Mouse (Mus musculus) intestine, postnatal 0 days (tissue): ENCODE measurements at regions not wholly inside any gene's neighbourhood (a gene's known extent, or its start where the extent isn't known, plus 50 kb on each side); places are given as distances from the start of the nearest gene placed in this dataset.

Experiments
- ATAC-seq: fragments of 200-750 bp; cut with Nextera tagmentation; 2 replicates; pipeline ENCODE4 v1.8.0; 2017; ENCODE audit warnings: mild to moderate bottlenecking, moderate TSS enrichment, moderate library complexity
- H3K27ac ChIP-seq: fragments of 300-500 bp; sonication (generic); 2 replicates; pipeline ENCODE4 v1.5.1; 2014; ENCODE audit warnings: mild to moderate bottlenecking, low read depth, low read length, moderate library complexity
- H3K27me3 ChIP-seq: fragments of 300-500 bp; sonication (generic); replicated peaks from 2 replicates; pipeline ENCODE4 v1.6.1; 2014; ENCODE audit warnings: low read length, mixed read lengths; ENCODE audit not compliant: control insufficient read depth, insufficient read depth
- H3K36me3 ChIP-seq: fragments of 300-500 bp; sonication (generic); 2 replicates; pipeline ENCODE4 v1.6.1; 2014; ENCODE audit warnings: mild to moderate bottlenecking, moderate library complexity; ENCODE audit not compliant: control insufficient read depth, insufficient read depth
- H3K4me1 ChIP-seq: fragments of 300-500 bp; sonication (generic); replicated peaks from 2 replicates; pipeline ENCODE4 v1.6.1; 2014; ENCODE audit warnings: antibody characterized with exemption, low read length, mixed read lengths; ENCODE audit not compliant: control insufficient read depth, insufficient read depth
- H3K4me2 ChIP-seq: fragments of 300-500 bp; sonication (generic); replicated peaks from 2 replicates; pipeline ENCODE4 v1.6.1; 2014; ENCODE audit warnings: low read depth, mild to moderate bottlenecking, moderate library complexity
- H3K4me3 ChIP-seq: fragments of 300-500 bp; sonication (generic); 2 replicates; pipeline ENCODE4 v1.5.1; 2014; ENCODE audit warnings: low read depth, low read length
- H3K9ac ChIP-seq: fragments of 300-500 bp; sonication (generic); 2 replicates; pipeline ENCODE4 v1.6.1; 2014; ENCODE audit warnings: mild to moderate bottlenecking, low read depth, low read length
- H3K9me3 ChIP-seq: fragments of 300-500 bp; sonication (generic); 2 replicates; pipeline ENCODE4 v1.6.1; 2016; ENCODE audit warnings: mixed run types; ENCODE audit not compliant: control insufficient read depth
- CTCF ChIP-seq: sonication (generic); IDR thresholded peaks from 2 replicates; pipeline ENCODE4 v1.5.1; 2016; ENCODE audit warnings: low read depth, mild to moderate bottlenecking, control low read depth, antibody characterized with exemption, moderate library complexity
- WGBS: fragments of 180-500 bp; shearing (Covaris S2); extraction: QIAGEN DNeasy Blood & Tissue Kit; methylation state at CpG from one replicate; pipeline ENCODE4 v1.1.7; 2014; 5-methylcytosine and 5-hydroxymethylcytosine counted together

DNA sequence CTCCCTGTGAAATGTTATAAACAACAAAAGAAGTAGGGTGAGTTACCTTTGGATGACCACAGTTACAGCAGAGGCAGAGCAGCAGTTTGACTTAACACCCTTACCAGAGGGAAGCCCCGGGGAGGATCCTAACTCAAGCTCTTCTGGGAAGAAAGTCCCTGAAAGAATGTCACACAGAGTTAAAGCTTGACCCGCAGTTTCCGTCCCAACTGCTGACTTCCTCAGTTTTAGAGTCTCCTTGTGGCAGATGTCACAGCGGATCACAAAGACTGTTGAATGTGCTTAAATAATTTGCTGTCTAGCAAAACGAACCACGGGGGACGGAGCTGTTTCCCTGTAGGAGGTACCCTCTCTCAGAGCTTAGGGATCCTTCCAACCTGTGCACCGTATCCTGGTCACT is 183.0 kb upstream of the Rreb1 start:
- H3K9ac ChIP-seq, result no peak overlapping the region
- peaks cover 7% of the 10 kb centered on the region; the same call in 1 of the 2 replicates for H3K4me1 ChIP-seq
- no peak for ATAC-seq
- no peaks in the 10 kb centered on the region for H3K27me3 ChIP-seq
- no peak overlapping the region for H3K27ac ChIP-seq
- no peaks in the 10 kb centered on the region for H3K9me3 ChIP-seq
- H3K36me3 ChIP-seq, result no peaks in the 10 kb centered on the region
- H3K4me2 ChIP-seq, result no peak overlapping the region
- WGBS, result 53% methylated on average over 8 of the region's 8 CpGs
- TF ChIP-seq CTCF, result no peak
- no peak overlapping the region for H3K4me3 ChIP-seq

GRCm38 (mm10) chr13:37597575-37597974 is 180.6 kb upstream of the Rreb1 start:
- no peaks in the 10 kb centered on the region for H3K36me3 ChIP-seq
- H3K9ac ChIP-seq, result no peak overlapping the region
- no peak overlapping the region for H3K4me3 ChIP-seq
- H3K4me1 ChIP-seq, result peaks cover 7% of the 10 kb centered on the region; the same call in 1 of the 2 replicates
- no peak for TF ChIP-seq CTCF
- no peak for ATAC-seq
- H3K27ac ChIP-seq, result no peak overlapping the region
- H3K4me2 ChIP-seq, result no peak overlapping the region
- no peaks in the 10 kb centered on the region for H3K27me3 ChIP-seq
- 51% methylated on average over 8 of the region's 8 CpGs for WGBS
- no peaks in the 10 kb centered on the region for H3K9me3 ChIP-seq

GRCm38 (mm10) chr13:37598165-37598775 is 179.9 kb upstream of the Rreb1 start:
- no peak overlapping the region for H3K9ac ChIP-seq
- no peaks in the 10 kb centered on the region for H3K9me3 ChIP-seq
- no peaks in the 10 kb centered on the region for H3K27me3 ChIP-seq
- ATAC-seq, result no peak
- 59% methylated on average over 10 of the region's 10 CpGs for WGBS
- no peak overlapping the region for H3K4me3 ChIP-seq
- H3K36me3 ChIP-seq, result no peaks in the 10 kb centered on the region
- TF ChIP-seq CTCF, result no peak
- H3K4me1 ChIP-seq, result peaks cover 7% of the 10 kb centered on the region; the same call in 1 of the 2 replicates
- no peak overlapping the region for H3K27ac ChIP-seq
- H3K4me2 ChIP-seq, result no peak overlapping the region

- WGBS, result 94% methylated on average over 1 of the region's 1 CpGs
- Histone ChIP-seq H3K4me2 (no peak overlapping the region), H3K4me3 (no peak overlapping the region), H3K27ac (no peak overlapping the region), H3K9ac (no peak overlapping the region), H3K36me3 (no peaks in the 10 kb centered on the region), H3K9me3 (no peaks in the 10 kb centered on the region), H3K27me3 (no peaks in the 10 kb centered on the region), H3K4me1 (peaks cover 7% of the 10 kb centered on the region; the same call in 1 of the 2 replicates)
- no peak for TF ChIP-seq CTCF
- no peak for ATAC-seq
Measured at GRCm38 (mm10) chr13:37599679-37600078, 178.5 kb upstream of the Rreb1 start.

DNA sequence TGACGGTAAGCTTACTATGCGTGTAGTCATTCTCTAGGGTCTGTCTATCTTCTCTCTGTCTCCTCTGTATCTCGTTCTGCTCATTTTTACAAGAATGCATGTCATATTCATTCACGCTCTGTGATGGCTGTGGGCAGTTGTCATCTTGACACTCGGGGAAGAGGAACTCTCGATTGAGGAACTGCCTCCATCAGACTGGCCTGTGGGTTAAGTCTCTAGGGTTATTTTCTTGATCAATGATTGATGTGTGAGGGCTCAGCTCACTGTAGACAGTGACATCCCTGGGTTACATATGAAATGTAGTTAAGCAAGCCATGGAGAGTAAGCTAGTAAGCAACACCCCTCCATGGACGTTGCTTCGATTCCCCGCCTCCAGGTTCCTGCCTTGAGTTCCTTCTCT is 178.0 kb upstream of the Rreb1 start:
- no peaks in the 10 kb centered on the region for H3K27me3 ChIP-seq
- no peak for TF ChIP-seq CTCF
- no peak overlapping the region for H3K4me3 ChIP-seq
- no peak overlapping the region for H3K4me2 ChIP-seq
- no peak overlapping the region for H3K27ac ChIP-seq
- H3K9ac ChIP-seq, result no peak overlapping the region
- no peak for ATAC-seq
- peaks cover 7% of the 10 kb centered on the region; the same call in 1 of the 2 replicates for H3K4me1 ChIP-seq
- 89% methylated on average over 9 of the region's 9 CpGs for WGBS
- no peaks in the 10 kb centered on the region for H3K9me3 ChIP-seq
- no peaks in the 10 kb centered on the region for H3K36me3 ChIP-seq

DNA sequence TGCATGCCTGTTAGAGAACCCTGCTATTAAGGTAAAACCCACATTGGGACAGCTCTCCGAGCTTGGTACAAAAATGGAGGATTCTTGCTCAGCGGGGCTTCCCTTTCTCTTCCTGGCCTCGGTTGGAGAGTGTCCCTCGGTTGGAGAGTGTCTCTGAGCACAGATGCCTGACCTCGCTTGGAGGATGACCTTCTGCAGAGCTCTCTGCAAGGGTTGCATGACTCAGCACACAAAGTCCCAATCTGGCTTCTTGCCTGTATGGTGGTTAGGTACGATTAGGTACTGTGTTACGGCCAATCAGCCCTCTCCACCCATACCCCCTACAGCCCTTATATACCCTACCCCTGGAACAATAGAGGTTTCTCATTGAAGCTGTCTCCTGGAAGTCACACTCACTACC is 177.1 kb upstream of the Rreb1 start:
- no peaks in the 10 kb centered on the region for H3K27me3 ChIP-seq
- H3K9ac ChIP-seq, result no peak overlapping the region
- H3K4me3 ChIP-seq, result no peak overlapping the region
- TF ChIP-seq CTCF, result no peak
- no peak overlapping the region for H3K4me2 ChIP-seq
- no peaks in the 10 kb centered on the region for H3K36me3 ChIP-seq
- ATAC-seq, result no peak
- no peaks in the 10 kb centered on the region for H3K9me3 ChIP-seq
- no peak overlapping the region for H3K27ac ChIP-seq
- peaks cover 7% of the 10 kb centered on the region; the same call in 1 of the 2 replicates for H3K4me1 ChIP-seq
- 78% methylated on average over 7 of the region's 7 CpGs for WGBS
